Mouse (Mus musculus) heart, adult 2 months (tissue): ENCODE measurements around the gene Lpin2.

Source experiments
- CTCF ChIP-seq: fragments of 200-600 bp; IDR thresholded peaks from 2 replicates; pipeline ENCODE4 v1.8.1; 2022; ENCODE audit warnings: antibody characterized with exemption, mild to moderate bottlenecking, moderate library complexity
- EP300 ChIP-seq: fragments of 200-500 bp; IDR thresholded peaks from 2 replicates; pipeline ENCODE4 v1.6.1; 2011; ENCODE audit warnings: low read depth, low read length, control low read depth; ENCODE audit not compliant: insufficient read depth

- TF ChIP-seq EP300 (no peak), CTCF (no peak)
Measured at GRCm38 (mm10) chr17:71242666-71243065, 60.3 kb downstream of the Lpin2 start.
